Mouse (Mus musculus): ENCODE results near the gene Comp.
A peak's percentile ranks its signal among the peaks of the same experiment; 100 is the strongest.

DNA sequence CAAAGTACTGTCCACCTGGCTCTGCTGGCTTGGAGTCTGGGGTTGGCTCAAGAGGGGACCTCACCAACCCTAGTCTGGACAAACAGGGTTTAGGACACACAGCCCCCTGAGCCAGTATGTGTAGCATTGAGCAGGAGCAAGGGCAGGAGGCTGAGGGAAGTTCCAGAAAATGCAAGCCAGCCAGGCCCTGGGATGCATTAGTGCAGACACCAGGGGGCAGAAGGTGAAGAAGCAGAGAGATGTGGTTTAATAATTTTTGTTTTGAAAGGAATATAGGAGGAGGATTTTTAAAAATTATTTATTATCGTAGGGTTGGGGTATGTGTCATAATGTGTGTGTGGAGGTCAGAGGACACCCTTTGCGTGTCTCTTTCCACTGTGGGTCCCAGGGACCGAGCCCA lies 49.6 kb upstream of the Comp start:
- TF ChIP-seq CTCF (IDR thresholded peaks at IDR 0.05) (0 out of 2 replicates have a peak, but pooled peaks have one; percentile 8), POLR2A (IDR thresholded peaks at IDR 0.05; ENCODE audit: insufficient read depth, low read depth, low read length) (no peak), EP300 (IDR thresholded peaks at IDR 0.05; ENCODE audit: insufficient read depth, low read depth, low read length) (no peak)
